Mouse (Mus musculus): ENCODE measurements around the gene Lgr6. TPM values are rescaled to one million over a fixed set of nuclear protein-coding genes. Genes with fewer than 3 reads are reported as not detected.
A peak's percentile ranks its signal among the peaks of the same experiment; 100 is the strongest.

The Lgr6 gene
- polyA plus RNA-seq, 1 experiment from 2014 or later = 3.4 TPM

DNA sequence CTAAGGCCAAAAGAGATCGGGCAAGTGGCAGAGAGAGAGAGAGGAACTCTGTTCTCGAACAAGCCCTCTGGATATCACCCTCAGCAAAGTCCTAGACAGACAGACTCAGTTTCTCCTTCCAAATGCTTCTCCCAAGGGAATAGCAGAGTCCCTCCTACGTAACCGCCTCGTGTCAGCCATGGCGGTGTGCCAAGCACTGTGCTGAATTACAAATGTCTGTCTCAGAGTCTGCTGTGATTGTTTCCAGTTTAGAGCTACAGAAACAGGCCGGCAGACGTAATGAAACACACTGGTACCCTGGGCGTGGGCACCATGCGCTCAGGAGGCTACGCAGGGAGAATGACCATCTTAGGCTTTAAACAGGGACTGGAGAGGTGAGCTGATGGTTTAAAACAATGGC, 8.8 kb downstream of the Lgr6 start:
- H3K9ac ChIP-seq = no peak overlapping the region
- WGBS = 69% methylated on average over 11 of the region's 11 CpGs
- no peak overlapping the region for H3K27ac ChIP-seq
- no peaks in the 10 kb centered on the region for H3K9me3 ChIP-seq (replicated peaks)
- H3K36me3 ChIP-seq = no peaks in the 10 kb centered on the region
- H3K27me3 ChIP-seq = peaks cover 14% of the 10 kb centered on the region
- no peak for ATAC-seq (replicated peaks; ENCODE audit: insufficient number of reproducible peaks, insufficient read depth, low FRiP score, low read depth)
- no peak overlapping the region for H3K4me3 ChIP-seq
- no peak overlapping the region for H3K4me2 ChIP-seq
- peaks cover 42% of the 10 kb centered on the region for H3K4me1 ChIP-seq (replicated peaks)

DNA sequence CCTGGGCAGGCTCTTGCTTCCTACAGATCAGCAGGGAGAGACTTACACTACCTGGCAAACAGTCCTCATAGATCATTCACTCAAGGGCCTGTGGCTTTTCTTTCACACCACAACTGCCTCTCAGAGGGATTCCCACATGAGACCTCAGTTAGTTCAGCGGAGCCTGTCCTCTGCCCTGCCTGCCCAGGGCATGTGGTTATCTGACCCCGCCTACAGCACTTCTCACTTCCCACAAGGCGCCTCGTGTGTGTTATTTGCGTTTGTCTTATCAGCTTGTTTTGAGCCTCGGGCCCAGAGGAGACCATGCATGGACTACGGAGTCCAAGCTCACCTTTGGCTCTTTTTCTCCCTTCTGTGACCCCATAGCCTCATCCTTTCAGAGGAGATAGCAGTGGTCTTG, 9.9 kb downstream of the Lgr6 start:
- 0 out of 2 replicates have a peak, but pooled peaks have one; percentile 21 for ATAC-seq (replicated peaks; ENCODE audit: insufficient number of reproducible peaks, insufficient read depth, low FRiP score, low read depth)
- peaks cover 40% of the 10 kb centered on the region for H3K4me1 ChIP-seq (replicated peaks)
- H3K9me3 ChIP-seq (replicated peaks) = no peaks in the 10 kb centered on the region
- H3K36me3 ChIP-seq = no peaks in the 10 kb centered on the region
- peak overlapping the region; percentile 2 for H3K27ac ChIP-seq
- WGBS = 11% methylated on average over 7 of the region's 7 CpGs
- no peak overlapping the region for H3K4me3 ChIP-seq
- H3K4me2 ChIP-seq = no peak overlapping the region
- peaks cover 2% of the 10 kb centered on the region for H3K27me3 ChIP-seq
- H3K9ac ChIP-seq = no peak overlapping the region

DNA sequence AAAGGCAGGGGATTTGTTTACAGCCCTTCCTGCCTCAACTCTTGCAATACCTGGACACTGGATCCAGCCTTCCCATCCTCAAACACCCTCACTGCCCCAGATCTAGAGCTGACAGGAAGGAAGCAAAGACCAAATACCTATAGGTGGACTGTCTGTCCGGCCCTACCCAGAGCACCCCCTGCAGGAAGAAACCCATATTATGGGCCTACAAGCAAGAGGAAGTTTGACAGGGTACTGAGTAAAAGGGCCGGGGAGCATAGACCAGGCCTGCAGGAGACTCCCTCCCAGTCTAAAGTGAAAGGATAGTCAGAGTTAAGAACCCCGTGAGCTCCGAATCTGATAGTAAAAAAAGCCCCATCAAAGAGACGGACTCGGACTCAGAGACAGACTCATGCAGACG, 10.4 kb downstream of the Lgr6 start:
- Histone ChIP-seq H3K4me1 (replicated peaks) (peaks cover 39% of the 10 kb centered on the region), H3K4me3 (no peak overlapping the region), H3K36me3 (no peaks in the 10 kb centered on the region), H3K9ac (no peak overlapping the region), H3K4me2 (no peak overlapping the region), H3K27ac (no peak overlapping the region; the same call in 1 of the 2 replicates), H3K9me3 (replicated peaks) (no peaks in the 10 kb centered on the region), H3K27me3 (peaks cover 4% of the 10 kb centered on the region)
- 44% methylated on average over 7 of the region's 7 CpGs for WGBS
- ATAC-seq (replicated peaks; ENCODE audit: insufficient number of reproducible peaks, insufficient read depth, low FRiP score, low read depth) = no peak

DNA sequence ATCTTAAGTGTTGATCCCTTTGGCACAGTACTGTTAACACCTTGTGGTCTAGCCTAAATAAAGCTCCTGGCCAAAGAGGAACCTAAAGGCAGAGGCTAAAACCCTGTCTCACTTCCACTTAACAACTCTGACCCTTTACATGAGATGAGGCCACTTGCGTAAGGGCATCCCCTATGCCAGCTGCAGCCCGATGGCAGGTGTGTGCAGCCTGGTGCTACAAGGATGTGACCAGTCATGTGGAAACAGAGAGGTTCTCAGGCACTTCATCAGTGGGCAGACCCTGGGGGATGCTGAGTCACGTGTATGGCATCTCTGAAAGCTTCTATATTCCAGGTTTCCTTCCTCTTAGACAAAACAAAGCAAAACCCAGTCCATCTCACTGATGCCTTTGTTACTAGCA, 14.2 kb downstream of the Lgr6 start:
- H3K4me2 ChIP-seq = no peak overlapping the region
- no peak overlapping the region for H3K27ac ChIP-seq
- ATAC-seq (replicated peaks; ENCODE audit: insufficient number of reproducible peaks, insufficient read depth, low FRiP score, low read depth) = no peak
- H3K4me1 ChIP-seq (replicated peaks) = peaks cover 17% of the 10 kb centered on the region
- 51% methylated on average over 3 of the region's 3 CpGs for WGBS
- H3K9ac ChIP-seq = no peak overlapping the region
- H3K4me3 ChIP-seq = no peak overlapping the region
- no peaks in the 10 kb centered on the region for H3K9me3 ChIP-seq (replicated peaks)
- no peaks in the 10 kb centered on the region for H3K36me3 ChIP-seq
- H3K27me3 ChIP-seq = peaks cover 34% of the 10 kb centered on the region

DNA sequence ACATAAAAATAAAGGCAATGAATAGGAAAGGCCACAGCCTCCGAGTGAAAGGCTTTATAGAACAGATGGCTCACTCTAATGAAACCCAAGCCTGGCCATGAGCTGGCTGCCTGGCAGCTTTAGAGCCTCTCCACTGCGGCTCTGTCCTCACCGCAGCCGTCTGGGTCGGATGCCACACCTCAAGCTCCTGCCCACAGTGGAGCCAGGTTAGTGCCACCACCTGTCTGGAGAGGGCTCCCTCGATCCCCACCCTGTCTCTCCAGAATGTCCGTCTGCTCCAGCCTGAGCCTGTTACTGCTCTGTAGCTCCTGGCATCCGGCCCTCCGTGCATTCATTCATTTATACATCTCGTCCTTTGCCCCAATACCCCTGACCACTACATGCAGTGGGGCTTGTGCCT, 15.4 kb downstream of the Lgr6 start:
- H3K27ac ChIP-seq = no peak overlapping the region

DNA sequence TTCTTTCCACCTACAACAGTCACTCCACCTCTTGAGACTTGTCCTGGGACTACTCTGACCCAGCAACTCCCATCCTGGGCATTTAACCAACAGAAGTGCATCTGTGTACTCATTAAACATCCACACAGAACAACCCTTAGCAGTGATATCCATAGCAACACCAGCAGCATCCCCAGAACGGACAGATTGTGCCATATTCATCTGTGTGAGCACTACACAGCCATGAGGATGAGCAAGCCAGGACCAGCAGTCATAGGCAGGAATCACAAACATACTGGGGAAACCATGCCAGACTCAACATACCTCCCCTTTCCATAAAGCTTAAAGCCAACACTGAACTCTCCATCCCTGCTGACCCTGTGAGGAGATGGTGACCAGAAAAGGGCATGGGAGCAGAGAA, 17.7 kb downstream of the Lgr6 start:
- H3K27ac ChIP-seq = no peak overlapping the region
- H3K36me3 ChIP-seq = no peaks in the 10 kb centered on the region
- no peak overlapping the region for H3K9ac ChIP-seq
- H3K4me1 ChIP-seq (replicated peaks) = peaks cover 12% of the 10 kb centered on the region
- ATAC-seq (replicated peaks; ENCODE audit: insufficient number of reproducible peaks, insufficient read depth, low FRiP score, low read depth) = no peak
- 68% methylated on average over 1 of the region's 1 CpGs for WGBS
- H3K27me3 ChIP-seq = peaks cover 51% of the 10 kb centered on the region
- no peaks in the 10 kb centered on the region for H3K9me3 ChIP-seq (replicated peaks)
- H3K4me2 ChIP-seq = no peak overlapping the region
- no peak overlapping the region for H3K4me3 ChIP-seq

More for the DNA sequence above, 15.4 kb downstream of the Lgr6 start:
- H3K9me3 ChIP-seq (replicated peaks) = no peaks in the 10 kb centered on the region
- no peak for ATAC-seq (replicated peaks; ENCODE audit: insufficient number of reproducible peaks, insufficient read depth, low FRiP score, low read depth)
- WGBS = 78% methylated on average over 10 of the region's 10 CpGs
- H3K4me2 ChIP-seq = no peak overlapping the region
- H3K4me3 ChIP-seq = no peak overlapping the region
- peaks cover 8% of the 10 kb centered on the region for H3K4me1 ChIP-seq (replicated peaks)
- H3K36me3 ChIP-seq = no peaks in the 10 kb centered on the region
- H3K27me3 ChIP-seq = peaks cover 47% of the 10 kb centered on the region
- no peak overlapping the region for H3K9ac ChIP-seq

DNA sequence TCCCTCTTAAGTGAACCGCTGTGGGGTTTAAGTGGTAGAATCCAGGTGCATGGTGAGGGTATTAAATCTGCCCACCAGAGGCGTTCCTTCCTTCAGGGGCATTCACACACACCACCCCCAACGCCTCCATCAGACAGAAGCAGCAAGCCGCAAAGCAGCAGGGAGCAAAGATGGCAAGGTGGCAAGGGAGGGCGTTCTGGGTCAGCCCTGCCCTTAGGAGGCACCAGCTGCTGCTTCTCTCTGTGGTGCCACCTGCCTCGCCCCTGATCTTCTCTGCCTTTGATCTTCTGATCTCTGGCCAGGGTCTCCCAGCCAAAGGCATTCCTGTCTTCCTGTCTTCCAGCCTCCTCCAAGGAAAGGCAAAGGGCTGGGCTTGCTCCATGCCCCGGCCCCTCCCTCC, 19.1 kb downstream of the Lgr6 start:
- no peak for ATAC-seq (replicated peaks; ENCODE audit: insufficient number of reproducible peaks, insufficient read depth, low FRiP score, low read depth)
- Histone ChIP-seq H3K36me3 (no peaks in the 10 kb centered on the region), H3K9me3 (replicated peaks) (no peaks in the 10 kb centered on the region), H3K27me3 (peaks cover 51% of the 10 kb centered on the region), H3K4me2 (no peak overlapping the region), H3K27ac (no peak overlapping the region), H3K4me1 (replicated peaks) (peaks cover 12% of the 10 kb centered on the region), H3K4me3 (no peak overlapping the region), H3K9ac (no peak overlapping the region)
- WGBS = 44% methylated on average over 7 of the region's 7 CpGs

DNA sequence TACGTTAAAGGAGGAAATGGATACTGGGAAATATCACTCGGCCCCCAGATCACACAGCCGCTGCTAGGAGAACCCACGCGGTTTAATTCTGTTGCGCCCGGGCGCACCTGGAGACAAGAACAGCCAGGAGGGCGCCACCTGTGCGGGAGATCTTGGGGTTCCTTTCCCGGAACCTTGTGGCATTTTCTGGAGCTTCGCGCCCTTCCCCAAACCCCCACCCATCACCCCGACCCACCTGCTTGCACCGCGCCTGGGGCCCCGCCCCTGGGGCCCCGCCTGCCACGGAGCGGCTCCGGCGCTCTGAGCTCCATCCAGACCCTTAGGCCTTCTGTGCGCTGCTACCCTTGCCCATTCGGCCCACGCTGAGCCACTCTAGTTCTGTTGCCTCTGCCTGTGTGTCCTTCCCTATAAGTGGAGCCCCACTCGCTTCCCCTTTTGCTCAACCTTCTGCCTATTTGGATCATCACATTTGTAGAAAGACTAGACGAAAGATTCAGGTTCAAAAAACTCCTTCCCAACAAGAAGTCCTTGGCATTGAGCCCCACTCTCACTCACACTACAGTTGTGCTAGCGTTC, 19.7 kb downstream of the Lgr6 start:
- H3K36me3 ChIP-seq = no peaks in the 10 kb centered on the region
- H3K9ac ChIP-seq = no peak overlapping the region
- peaks cover 51% of the 10 kb centered on the region for H3K27me3 ChIP-seq
- peaks cover 12% of the 10 kb centered on the region for H3K4me1 ChIP-seq (replicated peaks)
- no peak for ATAC-seq (replicated peaks; ENCODE audit: insufficient number of reproducible peaks, insufficient read depth, low FRiP score, low read depth)
- 25% methylated on average over 27 of the region's 28 CpGs for WGBS
- H3K9me3 ChIP-seq (replicated peaks) = no peaks in the 10 kb centered on the region
- no peak overlapping the region for H3K4me2 ChIP-seq
- H3K27ac ChIP-seq = no peak overlapping the region
- no peak overlapping the region for H3K4me3 ChIP-seq

DNA sequence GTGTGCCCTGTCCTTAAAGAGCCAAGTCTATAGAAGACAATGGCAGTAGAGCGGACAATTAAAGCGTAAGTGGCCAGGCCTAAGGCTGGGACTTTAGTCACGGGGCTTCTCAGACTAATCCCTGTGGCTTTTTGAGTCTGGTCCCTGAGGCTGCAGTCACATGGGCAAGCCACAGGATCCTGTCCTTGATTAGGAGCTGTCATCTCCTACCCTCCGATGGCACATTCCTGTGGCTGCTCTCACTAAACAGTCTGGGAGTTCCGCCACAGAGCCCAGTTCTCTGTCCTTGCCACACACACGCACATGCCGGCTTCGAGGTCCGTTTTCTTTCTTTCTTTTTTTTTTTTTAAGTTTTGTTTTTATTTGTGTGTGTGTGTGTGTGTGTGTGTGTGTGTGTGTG, 21.6 kb downstream of the Lgr6 start:
- ATAC-seq (replicated peaks; ENCODE audit: insufficient number of reproducible peaks, insufficient read depth, low FRiP score, low read depth) = peak; percentile 84
- WGBS = 33% methylated on average over 9 of the region's 9 CpGs
- Histone ChIP-seq H3K9me3 (replicated peaks) (no peaks in the 10 kb centered on the region), H3K27me3 (peaks cover 39% of the 10 kb centered on the region), H3K4me2 (0 out of 2 replicates have a peak overlapping the region, but pooled peaks have one; percentile 5), H3K4me1 (replicated peaks) (peaks cover 12% of the 10 kb centered on the region), H3K36me3 (no peaks in the 10 kb centered on the region), H3K9ac (no peak overlapping the region), H3K27ac (peak overlapping the region; percentile 74), H3K4me3 (no peak overlapping the region)

DNA sequence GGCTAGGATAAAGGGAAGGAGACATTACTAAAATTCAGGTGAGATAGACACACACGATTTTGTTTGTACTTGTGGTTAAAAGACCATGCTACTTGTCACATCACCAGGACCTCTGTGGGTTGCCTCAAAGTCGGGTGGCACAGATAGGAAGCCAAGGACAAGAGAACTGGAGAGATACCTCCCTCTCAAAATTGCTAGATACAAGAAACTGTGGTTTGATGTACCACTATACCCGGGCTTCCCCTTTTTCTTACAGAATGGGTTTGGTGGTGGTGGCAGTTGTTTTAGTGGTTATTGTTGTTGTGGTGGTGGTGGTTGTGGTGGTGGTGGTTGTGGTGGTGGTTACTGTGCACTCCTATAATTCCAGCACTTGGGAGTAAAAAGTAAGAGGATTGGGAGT, 22.8 kb downstream of the Lgr6 start:
- Histone ChIP-seq H3K4me2 (no peak overlapping the region), H3K27ac (no peak overlapping the region), H3K4me1 (replicated peaks) (peaks cover 12% of the 10 kb centered on the region), H3K9ac (no peak overlapping the region), H3K9me3 (replicated peaks) (no peaks in the 10 kb centered on the region), H3K4me3 (no peak overlapping the region), H3K36me3 (no peaks in the 10 kb centered on the region), H3K27me3 (peaks cover 31% of the 10 kb centered on the region)
- 76% methylated on average over 3 of the region's 3 CpGs for WGBS
- no peak for ATAC-seq (replicated peaks; ENCODE audit: insufficient number of reproducible peaks, insufficient read depth, low FRiP score, low read depth)

DNA sequence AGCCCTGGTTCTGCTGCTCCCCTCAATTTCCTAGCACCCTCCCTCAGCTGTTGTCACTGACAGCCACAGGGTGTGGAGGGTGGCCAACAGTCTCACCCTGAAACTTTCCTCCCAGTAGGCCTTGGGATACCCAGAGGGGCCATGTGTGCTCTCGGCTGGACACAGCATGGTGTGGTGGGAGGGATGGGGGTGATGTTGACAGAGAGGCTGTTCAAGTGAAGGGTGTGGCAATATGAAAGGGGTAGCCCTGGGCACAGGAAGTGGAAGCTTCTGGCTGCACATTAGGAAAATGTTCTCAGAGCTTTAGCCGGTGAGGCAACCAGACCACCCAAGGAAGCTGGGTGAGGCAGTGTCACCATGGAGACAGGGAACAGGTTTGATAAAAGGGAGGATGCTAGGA, 26.1 kb downstream of the Lgr6 start:
- Histone ChIP-seq H3K9me3 (replicated peaks) (no peaks in the 10 kb centered on the region), H3K27ac (no peak overlapping the region), H3K36me3 (no peaks in the 10 kb centered on the region), H3K9ac (no peak overlapping the region), H3K4me3 (no peak overlapping the region), H3K4me2 (no peak overlapping the region), H3K27me3 (peaks cover 3% of the 10 kb centered on the region), H3K4me1 (replicated peaks) (peaks cover 8% of the 10 kb centered on the region)
- ATAC-seq (replicated peaks; ENCODE audit: insufficient number of reproducible peaks, insufficient read depth, low FRiP score, low read depth) = no peak
- 48% methylated on average over 2 of the region's 2 CpGs for WGBS

DNA sequence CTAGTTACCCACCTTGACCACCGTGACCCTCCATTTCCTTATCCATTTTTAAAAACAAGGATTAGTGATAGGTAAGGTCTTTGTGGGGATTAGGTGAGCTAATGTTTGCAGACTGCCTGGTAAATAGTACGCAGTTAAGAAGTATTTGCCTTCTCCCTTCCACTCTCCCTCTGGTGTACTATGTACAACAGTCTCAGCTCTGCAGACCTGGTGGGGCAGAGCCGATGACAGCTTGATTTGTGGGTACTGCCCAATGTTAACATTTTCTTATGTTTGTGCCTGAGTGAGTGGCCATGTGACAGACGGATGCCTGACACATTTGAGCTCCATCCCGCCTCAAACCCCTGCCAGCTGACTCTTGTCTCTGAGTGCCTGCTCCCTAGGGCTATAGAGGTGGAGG, 28.6 kb downstream of the Lgr6 start:
- no peaks in the 10 kb centered on the region for H3K36me3 ChIP-seq
- H3K9ac ChIP-seq = no peak overlapping the region
- peaks cover 3% of the 10 kb centered on the region; the same call in 1 of the 2 replicates for H3K27me3 ChIP-seq
- no peaks in the 10 kb centered on the region for H3K4me1 ChIP-seq (replicated peaks)
- no peak overlapping the region for H3K27ac ChIP-seq
- no peak overlapping the region for H3K4me3 ChIP-seq
- whole genome bisulfite sequencing = 53% methylated on average over 5 of the region's 5 CpGs
- H3K9me3 ChIP-seq (replicated peaks) = no peaks in the 10 kb centered on the region
- no peak for ATAC-seq (replicated peaks; ENCODE audit: insufficient number of reproducible peaks, insufficient read depth, low FRiP score, low read depth)
- H3K4me2 ChIP-seq = no peak overlapping the region

Measured in heart, embryonic 15.5 days (tissue).